Mouse (Mus musculus) kidney, embryonic 16.5 days (tissue): Measurements from ENCODE around the gene Sphk2. TPM values are rescaled to one million over a fixed set of nuclear protein-coding genes. Genes with fewer than 3 reads are reported as not detected.

Source experiments
- ATAC-seq: fragments of 200-750 bp; cut with Nextera tagmentation; 2 replicates; pipeline ENCODE4 v1.8.0; 2017; ENCODE audit warnings: moderate TSS enrichment; ENCODE audit not compliant: low FRiP score, low TSS enrichment
- H3K27ac ChIP-seq: fragments of 300-500 bp; sonication (generic); 2 replicates; pipeline ENCODE4 v1.5.1; 2014; ENCODE audit warnings: low read length
- H3K27me3 ChIP-seq: fragments of 300-500 bp; sonication (generic); 2 replicates; pipeline ENCODE4 v1.6.1; 2014; ENCODE audit warnings: low read length, control low read depth, mixed read lengths; ENCODE audit not compliant: insufficient read depth
- H3K36me3 ChIP-seq: fragments of 300-500 bp; sonication (generic); 2 replicates; pipeline ENCODE4 v1.6.1; 2014; ENCODE audit warnings: low read length, control low read depth, mixed read lengths; ENCODE audit not compliant: insufficient read depth
- H3K4me1 ChIP-seq: fragments of 300-500 bp; sonication (generic); 2 replicates; pipeline ENCODE4 v1.6.1; 2014; ENCODE audit warnings: low read length, control low read depth, mixed read lengths; ENCODE audit not compliant: insufficient read depth
- H3K4me2 ChIP-seq: fragments of 300-500 bp; sonication (generic); replicated peaks from 2 replicates; pipeline ENCODE4 v1.6.1; 2014; ENCODE audit warnings: low read depth, low read length
- H3K4me3 ChIP-seq: fragments of 300-500 bp; sonication (generic); 2 replicates; pipeline ENCODE4 v1.5.1; 2014; ENCODE audit warnings: mild to moderate bottlenecking, low read length
- H3K9ac ChIP-seq: fragments of 300-500 bp; sonication (generic); replicated peaks from 2 replicates; pipeline ENCODE4 v1.6.1; 2014; ENCODE audit warnings: low read length
- H3K9me3 ChIP-seq: fragments of 300-500 bp; sonication (generic); 2 replicates; pipeline ENCODE4 v1.6.1; 2016; ENCODE audit warnings: low read length, control low read depth
- WGBS: fragments of 180-500 bp; shearing (Covaris S2); extraction: QIAGEN DNeasy Blood & Tissue Kit; methylation state at CpG from one replicate; pipeline ENCODE4 v1.1.7; 2014; 5-methylcytosine and 5-hydroxymethylcytosine counted together
- polyA plus RNA-seq: library from polyadenylated mRNA; unstranded; fragments of >200 nt; fragmentation: Nextera tagmentation; extraction: Ambion mirVana; gene quantifications from 2 replicates; pipeline ENCODE4 v1.2.1, GENCODE M21; 2015

The Sphk2 gene
- polyA plus RNA-seq, 1 experiment from 2014 or later, result 36.2 TPM

GRCm38 (mm10) chr7:45713881-45714520 lies 3.8 kb downstream of the Sphk2 start:
- Histone ChIP-seq H3K36me3 (peaks cover 34% of the 10 kb centered on the region), H3K27me3 (no peaks in the 10 kb centered on the region), H3K9me3 (no peaks in the 10 kb centered on the region), H3K4me2 (peak overlapping the region; percentile 84), H3K27ac (peak overlapping the region; percentile 3; the same call in 1 of the 2 replicates), H3K4me1 (peaks cover 35% of the 10 kb centered on the region), H3K9ac (peak overlapping the region; percentile 58), H3K4me3 (peak overlapping the region; percentile 54)
- 74% methylated on average over 6 of the region's 6 CpGs for WGBS
- ATAC-seq, result no peak

GRCm38 (mm10) chr7:45713396-45713795 lies 4.4 kb downstream of the Sphk2 start:
- Histone ChIP-seq H3K4me2 (no peak overlapping the region), H3K9me3 (no peaks in the 10 kb centered on the region), H3K4me3 (no peak overlapping the region), H3K27me3 (no peaks in the 10 kb centered on the region), H3K36me3 (peaks cover 34% of the 10 kb centered on the region), H3K4me1 (peaks cover 39% of the 10 kb centered on the region), H3K9ac (no peak overlapping the region), H3K27ac (no peak overlapping the region)
- 93% methylated on average over 16 of the region's 16 CpGs for WGBS
- no peak for ATAC-seq

- no peak overlapping the region for H3K27ac ChIP-seq
- ATAC-seq, result no peak
- WGBS, result 88% methylated on average over 21 of the region's 21 CpGs
Measured at GRCm38 (mm10) chr7:45712022-45712757, 5.6 kb downstream of the Sphk2 start.

GRCm38 (mm10) chr7:45711316-45712021 lies 6.3 kb downstream of the Sphk2 start:
- no peak for ATAC-seq
- H3K4me1 ChIP-seq, result peaks cover 47% of the 10 kb centered on the region
- H3K36me3 ChIP-seq, result peaks cover 34% of the 10 kb centered on the region
- H3K4me2 ChIP-seq, result no peak overlapping the region
- 89% methylated on average over 24 of the region's 24 CpGs for WGBS
- H3K4me3 ChIP-seq, result no peak overlapping the region
- no peaks in the 10 kb centered on the region for H3K9me3 ChIP-seq
- H3K9ac ChIP-seq, result no peak overlapping the region
- no peaks in the 10 kb centered on the region for H3K27me3 ChIP-seq
- no peak overlapping the region for H3K27ac ChIP-seq

More at GRCm38 (mm10) chr7:45712022-45712757, 5.6 kb downstream of the Sphk2 start:
- peaks cover 49% of the 10 kb centered on the region for H3K4me1 ChIP-seq
- H3K4me3 ChIP-seq, result no peak overlapping the region
- peaks cover 34% of the 10 kb centered on the region for H3K36me3 ChIP-seq
- no peaks in the 10 kb centered on the region for H3K9me3 ChIP-seq
- no peak overlapping the region for H3K9ac ChIP-seq
- no peak overlapping the region for H3K4me2 ChIP-seq
- H3K27me3 ChIP-seq, result no peaks in the 10 kb centered on the region

GRCm38 (mm10) chr7:45710477-45711191 lies 7.2 kb downstream of the Sphk2 start:
- Histone ChIP-seq H3K9me3 (no peaks in the 10 kb centered on the region), H3K4me1 (peaks cover 47% of the 10 kb centered on the region), H3K27ac (no peak overlapping the region), H3K9ac (no peak overlapping the region), H3K4me2 (no peak overlapping the region), H3K36me3 (peaks cover 34% of the 10 kb centered on the region), H3K4me3 (no peak overlapping the region), H3K27me3 (no peaks in the 10 kb centered on the region)
- ATAC-seq, result no peak
- WGBS, result 90% methylated on average over 20 of the region's 20 CpGs

- Histone ChIP-seq H3K9me3 (no peaks in the 10 kb centered on the region), H3K27me3 (no peaks in the 10 kb centered on the region), H3K4me1 (peaks cover 47% of the 10 kb centered on the region), H3K36me3 (peaks cover 34% of the 10 kb centered on the region), H3K4me3 (no peak overlapping the region), H3K27ac (no peak overlapping the region), H3K4me2 (no peak overlapping the region), H3K9ac (no peak overlapping the region)
- WGBS, result 87% methylated on average over 14 of the region's 14 CpGs
- ATAC-seq, result no peak
Measured at GRCm38 (mm10) chr7:45709677-45710355, 8.0 kb downstream of the Sphk2 start.

GRCm38 (mm10) chr7:45709036-45709435 lies 8.8 kb downstream of the Sphk2 start:
- H3K4me3 ChIP-seq, result no peak overlapping the region
- no peak overlapping the region for H3K4me2 ChIP-seq
- H3K27ac ChIP-seq, result no peak overlapping the region
- 54% methylated on average over 6 of the region's 6 CpGs for WGBS
- peaks cover 34% of the 10 kb centered on the region for H3K36me3 ChIP-seq
- H3K9ac ChIP-seq, result 0 out of 2 replicates have a peak overlapping the region, but pooled peaks have one; percentile 89
- no peaks in the 10 kb centered on the region for H3K27me3 ChIP-seq
- H3K9me3 ChIP-seq, result no peaks in the 10 kb centered on the region
- ATAC-seq, result no peak
- peaks cover 40% of the 10 kb centered on the region for H3K4me1 ChIP-seq

- Histone ChIP-seq H3K9me3 (no peaks in the 10 kb centered on the region), H3K27me3 (no peaks in the 10 kb centered on the region), H3K4me1 (peaks cover 44% of the 10 kb centered on the region), H3K9ac (peak overlapping the region; percentile 89; the same call in 1 of the 2 replicates), H3K27ac (peak overlapping the region; percentile 94), H3K4me2 (peak overlapping the region; percentile 94), H3K36me3 (peaks cover 32% of the 10 kb centered on the region), H3K4me3 (peak overlapping the region; percentile 71)
- 26% methylated on average over 13 of the region's 13 CpGs for WGBS
- ATAC-seq, result no peak
Measured at GRCm38 (mm10) chr7:45708221-45708761, 9.5 kb downstream of the Sphk2 start.
